Mouse (Mus musculus) thymus, adult 2 months (tissue): ENCODE results near the gene Map7. TPM values are rescaled to one million over a fixed set of nuclear protein-coding genes. Genes with fewer than 3 reads are reported as not detected.
A peak's percentile ranks its signal among the peaks of the same experiment; 100 is the strongest.

ENCODE experiments used
- DNase-seq: peaks from one replicate; pipeline ENCODE4 v3.0.0; 2021
- H3K27ac ChIP-seq: fragments of 200-500 bp; 2 replicates; pipeline ENCODE4 v1.5.1; 2012; ENCODE audit warnings: low read length, control low read depth; ENCODE audit not compliant: control insufficient read depth, insufficient read depth
- H3K27me3 ChIP-seq: fragments of 200-500 bp; 2 replicates; pipeline ENCODE4 v1.6.1; 2012; ENCODE audit warnings: mild to moderate bottlenecking, low read length, moderate library complexity, mixed read lengths; ENCODE audit not compliant: control insufficient read depth, insufficient read depth
- H3K36me3 ChIP-seq: fragments of 200-500 bp; 2 replicates; pipeline ENCODE4 v1.6.1; 2012; ENCODE audit warnings: mild to moderate bottlenecking, low read length, moderate library complexity; ENCODE audit not compliant: control insufficient read depth, insufficient read depth
- H3K4me1 ChIP-seq: fragments of 200-500 bp; replicated peaks from 2 replicates; pipeline ENCODE4 v1.6.1; 2012; ENCODE audit warnings: low read length; ENCODE audit not compliant: control insufficient read depth, insufficient read depth
- H3K4me3 ChIP-seq: fragments of 200-500 bp; 2 replicates; pipeline ENCODE4 v1.5.1; 2012; ENCODE audit warnings: mild to moderate bottlenecking, low read length, control low read depth, moderate library complexity; ENCODE audit not compliant: control insufficient read depth, insufficient read depth
- CTCF ChIP-seq: fragments of 200-500 bp; IDR thresholded peaks from 2 replicates; pipeline ENCODE4 v1.5.1; 2012; ENCODE audit warnings: mild to moderate bottlenecking, control low read depth, low read length, moderate library complexity, borderline replicate concordance; ENCODE audit not compliant: control insufficient read depth, poor library complexity, insufficient read depth; ENCODE audit errors: extremely low read depth
- POLR2A ChIP-seq: fragments of 200-500 bp; IDR thresholded peaks from 2 replicates; pipeline ENCODE4 v1.6.1; 2012; ENCODE audit warnings: mild to moderate bottlenecking, low read length, control low read depth, moderate library complexity; ENCODE audit not compliant: control insufficient read depth, poor library complexity, insufficient read depth; ENCODE audit errors: extremely low read depth
- WGBS: fragments of 180-500 bp; shearing (Covaris S2); methylation state at CpG from one replicate; pipeline ENCODE4 v1.1.7; 2018; 5-methylcytosine and 5-hydroxymethylcytosine counted together
- polyA plus RNA-seq: library from polyadenylated mRNA; depleted of rRNA; stranded (reverse); fragments of >200 nt; gene quantifications from 2 replicates; pipeline ENCODE4 v1.2.3, GENCODE M21; 2012

Map7 gene
- polyA plus RNA-seq, 1 experiment = 6.9 TPM

- TF ChIP-seq CTCF = no peak
- TF ChIP-seq POLR2A = no peak
- Histone ChIP-seq H3K27ac (no peak overlapping the region), H3K4me3 (no peak overlapping the region), H3K4me1 (peaks cover 29% of the 10 kb centered on the region), H3K27me3 (no peaks in the 10 kb centered on the region), H3K36me3 (no peaks in the 10 kb centered on the region)
- DNase-seq = no peak
- WGBS = 77% methylated on average over 8 of the region's 8 CpGs
Measured at GRCm38 (mm10) chr10:20255579-20255978, 107.3 kb downstream of the Map7 start.

- Histone ChIP-seq H3K36me3 (no peaks in the 10 kb centered on the region), H3K4me1 (peaks cover 29% of the 10 kb centered on the region), H3K27me3 (no peaks in the 10 kb centered on the region), H3K4me3 (no peak overlapping the region), H3K27ac (peak overlapping the region; percentile 58)
- 74% methylated on average over 14 of the region's 14 CpGs for WGBS
- no peak for TF ChIP-seq POLR2A
- TF ChIP-seq CTCF = no peak
- DNase-seq = peak; percentile 21
Measured at GRCm38 (mm10) chr10:20257054-20257643, 108.9 kb downstream of the Map7 start.

- Histone ChIP-seq H3K4me3 (no peak overlapping the region), H3K27ac (peak overlapping the region; percentile 92), H3K36me3 (no peaks in the 10 kb centered on the region), H3K4me1 (peaks cover 32% of the 10 kb centered on the region), H3K27me3 (no peaks in the 10 kb centered on the region)
- DNase-seq = peak; percentile 49
- TF ChIP-seq CTCF = no peak
- no peak for TF ChIP-seq POLR2A
- WGBS = 50% methylated on average over 15 of the region's 15 CpGs
Measured at GRCm38 (mm10) chr10:20257721-20258720, 109.8 kb downstream of the Map7 start.

GRCm38 (mm10) chr10:20259476-20259875 is 111.2 kb downstream of the Map7 start:
- Histone ChIP-seq H3K27ac (no peak overlapping the region), H3K27me3 (no peaks in the 10 kb centered on the region), H3K4me1 (peaks cover 36% of the 10 kb centered on the region), H3K4me3 (no peak overlapping the region), H3K36me3 (no peaks in the 10 kb centered on the region)
- TF ChIP-seq POLR2A (no peak), CTCF (no peak)
- WGBS = 90% methylated on average over 2 of the region's 2 CpGs
- DNase-seq = no peak

- 87% methylated on average over 6 of the region's 6 CpGs for WGBS
- no peaks in the 10 kb centered on the region for H3K27me3 ChIP-seq
- no peak overlapping the region for H3K4me3 ChIP-seq
- DNase-seq = no peak
- TF ChIP-seq CTCF (no peak), POLR2A (no peak)
- H3K36me3 ChIP-seq = no peaks in the 10 kb centered on the region
- H3K27ac ChIP-seq = no peak overlapping the region
- H3K4me1 ChIP-seq = peaks cover 36% of the 10 kb centered on the region
Measured at GRCm38 (mm10) chr10:20262896-20263295, 114.6 kb downstream of the Map7 start.

DNA sequence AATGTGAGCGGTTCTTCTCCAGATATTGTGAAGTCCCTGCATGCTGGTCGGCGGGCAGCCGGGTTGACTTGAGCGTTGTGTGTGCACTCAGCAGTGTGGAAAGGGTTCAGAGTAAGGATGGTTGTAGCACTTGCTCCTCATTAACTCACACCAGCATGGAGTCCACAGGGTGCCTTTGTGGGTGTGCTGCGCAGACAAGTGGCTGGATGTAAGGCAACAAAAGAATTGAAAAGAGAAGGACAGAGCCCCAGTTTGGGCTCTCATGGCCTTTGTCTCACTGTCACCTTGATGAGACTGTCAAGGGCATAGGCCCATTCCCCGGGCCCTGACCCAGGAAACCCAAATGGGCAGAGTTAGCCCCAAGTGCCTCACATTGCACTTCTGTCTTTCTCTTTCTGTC is 116.2 kb downstream of the Map7 start:
- H3K27ac ChIP-seq = no peak overlapping the region
- H3K4me1 ChIP-seq = peaks cover 42% of the 10 kb centered on the region
- WGBS = 94% methylated on average over 7 of the region's 7 CpGs
- no peaks in the 10 kb centered on the region for H3K27me3 ChIP-seq
- no peaks in the 10 kb centered on the region for H3K36me3 ChIP-seq
- no peak for DNase-seq
- H3K4me3 ChIP-seq = no peak overlapping the region
- no peak for TF ChIP-seq POLR2A
- TF ChIP-seq CTCF = no peak
